Mouse (Mus musculus): Measurements from ENCODE around the gene Frmd5. TPM values are rescaled to one million over a fixed set of nuclear protein-coding genes. Genes with fewer than 3 reads are reported as not detected.

The Frmd5 gene
- polyA plus RNA-seq, 1 experiment = 47.8 TPM

GRCm38 (mm10) chr2:121711748-121712384 is 95.0 kb downstream of the Frmd5 start:
- no peak overlapping the region for H3K27ac ChIP-seq (ENCODE audit: insufficient read depth, low read length)
- peaks cover 4% of the 10 kb centered on the region for H3K4me1 ChIP-seq (ENCODE audit: control insufficient read depth, insufficient read depth, low read length)
- no peak overlapping the region for H3K4me3 ChIP-seq (ENCODE audit: insufficient read depth, low read length)
- TF ChIP-seq CTCF (IDR thresholded peaks at IDR 0.05; ENCODE audit: extremely low read depth, insufficient read depth, low read length) (no peak), POLR2A (IDR thresholded peaks at IDR 0.05; ENCODE audit: extremely low read depth, insufficient read depth, low read length) (no peak)

- peaks cover 4% of the 10 kb centered on the region; the same call in 1 of the 2 replicates for H3K4me1 ChIP-seq (ENCODE audit: control insufficient read depth, insufficient read depth, low read length)
- no peak overlapping the region for H3K27ac ChIP-seq (ENCODE audit: insufficient read depth, low read length)
- no peak for TF ChIP-seq POLR2A (IDR thresholded peaks at IDR 0.05; ENCODE audit: extremely low read depth, insufficient read depth, low read length)
- TF ChIP-seq CTCF (IDR thresholded peaks at IDR 0.05; ENCODE audit: extremely low read depth, insufficient read depth, low read length) = no peak
- no peak overlapping the region for H3K4me3 ChIP-seq (ENCODE audit: insufficient read depth, low read length)
Observed at GRCm38 (mm10) chr2:121709096-121709495, 97.8 kb downstream of the Frmd5 start.

GRCm38 (mm10) chr2:121707461-121707860 is 99.4 kb downstream of the Frmd5 start:
- H3K4me1 ChIP-seq (ENCODE audit: control insufficient read depth, insufficient read depth, low read length) = peaks cover 3% of the 10 kb centered on the region; the same call in 1 of the 2 replicates
- no peak overlapping the region for H3K27ac ChIP-seq (ENCODE audit: insufficient read depth, low read length)
- no peak for TF ChIP-seq CTCF (IDR thresholded peaks at IDR 0.05; ENCODE audit: extremely low read depth, insufficient read depth, low read length)
- no peak for TF ChIP-seq POLR2A (IDR thresholded peaks at IDR 0.05; ENCODE audit: extremely low read depth, insufficient read depth, low read length)
- H3K4me3 ChIP-seq (ENCODE audit: insufficient read depth, low read length) = no peak overlapping the region

GRCm38 (mm10) chr2:121705756-121706155 is 101.1 kb downstream of the Frmd5 start:
- TF ChIP-seq POLR2A (IDR thresholded peaks at IDR 0.05; ENCODE audit: extremely low read depth, insufficient read depth, low read length) (no peak), CTCF (IDR thresholded peaks at IDR 0.05; ENCODE audit: extremely low read depth, insufficient read depth, low read length) (no peak)
- H3K4me1 ChIP-seq (ENCODE audit: control insufficient read depth, insufficient read depth, low read length) = no peaks in the 10 kb centered on the region; the same call in 1 of the 2 replicates
- no peak overlapping the region for H3K27ac ChIP-seq (ENCODE audit: insufficient read depth, low read length)
- no peak overlapping the region for H3K4me3 ChIP-seq (ENCODE audit: insufficient read depth, low read length)

- TF ChIP-seq CTCF (IDR thresholded peaks at IDR 0.05; ENCODE audit: extremely low read depth, insufficient read depth, low read length) = no peak
- TF ChIP-seq POLR2A (IDR thresholded peaks at IDR 0.05; ENCODE audit: extremely low read depth, insufficient read depth, low read length) = no peak
- Histone ChIP-seq H3K4me1 (ENCODE audit: control insufficient read depth, insufficient read depth, low read length) (peaks cover 2% of the 10 kb centered on the region; the same call in 1 of the 2 replicates), H3K27ac (ENCODE audit: insufficient read depth, low read length) (no peak overlapping the region), H3K4me3 (ENCODE audit: insufficient read depth, low read length) (no peak overlapping the region)
Observed at GRCm38 (mm10) chr2:121699331-121699730, 107.6 kb downstream of the Frmd5 start.

GRCm38 (mm10) chr2:121695436-121695835 is 111.5 kb downstream of the Frmd5 start:
- no peak overlapping the region for H3K4me3 ChIP-seq (ENCODE audit: insufficient read depth, low read length)
- peaks cover 5% of the 10 kb centered on the region for H3K4me1 ChIP-seq (ENCODE audit: control insufficient read depth, insufficient read depth, low read length)
- H3K27ac ChIP-seq (ENCODE audit: insufficient read depth, low read length) = no peak overlapping the region
- TF ChIP-seq POLR2A (IDR thresholded peaks at IDR 0.05; ENCODE audit: extremely low read depth, insufficient read depth, low read length) (no peak), CTCF (IDR thresholded peaks at IDR 0.05; ENCODE audit: extremely low read depth, insufficient read depth, low read length) (peak; percentile 21; the same call in 1 of the 2 replicates)

GRCm38 (mm10) chr2:121688107-121688506 is 118.8 kb downstream of the Frmd5 start:
- Histone ChIP-seq H3K27ac (ENCODE audit: insufficient read depth, low read length) (no peak overlapping the region), H3K4me3 (ENCODE audit: insufficient read depth, low read length) (no peak overlapping the region), H3K4me1 (ENCODE audit: control insufficient read depth, insufficient read depth, low read length) (no peaks in the 10 kb centered on the region)
- TF ChIP-seq POLR2A (IDR thresholded peaks at IDR 0.05; ENCODE audit: extremely low read depth, insufficient read depth, low read length) (no peak), CTCF (IDR thresholded peaks at IDR 0.05; ENCODE audit: extremely low read depth, insufficient read depth, low read length) (no peak)

GRCm38 (mm10) chr2:121683606-121684005 is 123.3 kb downstream of the Frmd5 start:
- Histone ChIP-seq H3K4me1 (ENCODE audit: control insufficient read depth, insufficient read depth, low read length) (no peaks in the 10 kb centered on the region), H3K4me3 (ENCODE audit: insufficient read depth, low read length) (no peak overlapping the region), H3K27ac (ENCODE audit: insufficient read depth, low read length) (no peak overlapping the region)
- TF ChIP-seq POLR2A (IDR thresholded peaks at IDR 0.05; ENCODE audit: extremely low read depth, insufficient read depth, low read length) = no peak
- TF ChIP-seq CTCF (IDR thresholded peaks at IDR 0.05; ENCODE audit: extremely low read depth, insufficient read depth, low read length) = no peak

- Histone ChIP-seq H3K4me3 (ENCODE audit: insufficient read depth, low read length) (no peak overlapping the region), H3K4me1 (ENCODE audit: control insufficient read depth, insufficient read depth, low read length) (0 out of 2 replicates have a peak, but pooled peaks cover under 1% of the 10 kb centered on the region)
- TF ChIP-seq CTCF (IDR thresholded peaks at IDR 0.05; ENCODE audit: extremely low read depth, insufficient read depth, low read length) (no peak), POLR2A (IDR thresholded peaks at IDR 0.05; ENCODE audit: extremely low read depth, insufficient read depth, low read length) (no peak)
Observed at GRCm38 (mm10) chr2:121682361-121682760, 124.5 kb downstream of the Frmd5 start.

GRCm38 (mm10) chr2:121679711-121680110 is 127.2 kb downstream of the Frmd5 start:
- TF ChIP-seq CTCF (IDR thresholded peaks at IDR 0.05; ENCODE audit: extremely low read depth, insufficient read depth, low read length) = 0 out of 2 replicates have a peak, but pooled peaks have one; percentile 10
- no peak for TF ChIP-seq POLR2A (IDR thresholded peaks at IDR 0.05; ENCODE audit: extremely low read depth, insufficient read depth, low read length)
- H3K4me1 ChIP-seq (ENCODE audit: control insufficient read depth, insufficient read depth, low read length) = peaks cover 10% of the 10 kb centered on the region
- H3K4me3 ChIP-seq (ENCODE audit: insufficient read depth, low read length) = no peak overlapping the region
- no peak overlapping the region for H3K27ac ChIP-seq (ENCODE audit: insufficient read depth, low read length)

More at GRCm38 (mm10) chr2:121682361-121682760, 124.5 kb downstream of the Frmd5 start:
- H3K27ac ChIP-seq (ENCODE audit: insufficient read depth, low read length) = no peak overlapping the region
